Mouse (Mus musculus): ENCODE results near the gene Phactr1. TPM values are rescaled to one million over a fixed set of nuclear protein-coding genes. Genes with fewer than 3 reads are reported as not detected.

The Phactr1 gene
- polyA plus RNA-seq, 1 experiment from 2014 or later = 14.5 TPM

- Histone ChIP-seq H3K27ac (replicated peaks; ENCODE audit: low read depth, low read length) (no peak overlapping the region), H3K9ac (ENCODE audit: low read depth, low read length) (no peak overlapping the region), H3K4me1 (ENCODE audit: control insufficient read depth, insufficient read depth, low read length) (0 out of 2 replicates have a peak, but pooled peaks cover under 1% of the 10 kb centered on the region), H3K27me3 (replicated peaks; ENCODE audit: control insufficient read depth, insufficient read depth, low read length) (no peaks in the 10 kb centered on the region; the same call in 1 of the 2 replicates), H3K4me3 (ENCODE audit: low read depth, low read length) (no peak overlapping the region), H3K36me3 (ENCODE audit: control insufficient read depth, insufficient read depth, low read length) (no peaks in the 10 kb centered on the region), H3K9me3 (ENCODE audit: control insufficient read depth, low read length) (no peaks in the 10 kb centered on the region), H3K4me2 (ENCODE audit: low read depth, low read length) (no peak overlapping the region)
- WGBS = 83% methylated on average over 7 of the region's 7 CpGs
- ATAC-seq (ENCODE audit: low read depth) = no peak
- DNase-seq (ENCODE audit: low spot score) = no peak
Measured at GRCm38 (mm10) chr13:43177317-43177716, 496.9 kb downstream of the Phactr1 start.

- no peaks in the 10 kb centered on the region for H3K36me3 ChIP-seq (ENCODE audit: control insufficient read depth, insufficient read depth, low read length)
- H3K9me3 ChIP-seq (ENCODE audit: control insufficient read depth, low read length) = no peaks in the 10 kb centered on the region
- H3K4me1 ChIP-seq (ENCODE audit: control insufficient read depth, insufficient read depth, low read length) = peaks cover 3% of the 10 kb centered on the region; the same call in 1 of the 2 replicates
- no peaks in the 10 kb centered on the region; the same call in 1 of the 2 replicates for H3K27me3 ChIP-seq (replicated peaks; ENCODE audit: control insufficient read depth, insufficient read depth, low read length)
- WGBS = 62% methylated on average over 7 of the region's 7 CpGs
- H3K4me2 ChIP-seq (ENCODE audit: low read depth, low read length) = no peak overlapping the region
- ATAC-seq (ENCODE audit: low read depth) = no peak
- H3K4me3 ChIP-seq (ENCODE audit: low read depth, low read length) = no peak overlapping the region
- no peak for DNase-seq (ENCODE audit: low spot score)
- H3K9ac ChIP-seq (ENCODE audit: low read depth, low read length) = no peak overlapping the region
- H3K27ac ChIP-seq (replicated peaks; ENCODE audit: low read depth, low read length) = no peak overlapping the region
Measured at GRCm38 (mm10) chr13:43181104-43181503, 500.7 kb downstream of the Phactr1 start.

GRCm38 (mm10) chr13:43182465-43183201 lies 502.2 kb downstream of the Phactr1 start:
- peak; percentile 91 for DNase-seq (ENCODE audit: low spot score)
- ATAC-seq (ENCODE audit: low read depth) = peak; percentile 70; the same call in 1 of the 2 replicates
- Histone ChIP-seq H3K36me3 (ENCODE audit: control insufficient read depth, insufficient read depth, low read length) (no peaks in the 10 kb centered on the region), H3K9ac (ENCODE audit: low read depth, low read length) (peak overlapping the region; percentile 40; the same call in 1 of the 2 replicates), H3K27ac (replicated peaks; ENCODE audit: low read depth, low read length) (peak overlapping the region; percentile 40), H3K9me3 (ENCODE audit: control insufficient read depth, low read length) (no peaks in the 10 kb centered on the region), H3K4me1 (ENCODE audit: control insufficient read depth, insufficient read depth, low read length) (peaks cover 3% of the 10 kb centered on the region; the same call in 1 of the 2 replicates), H3K4me2 (ENCODE audit: low read depth, low read length) (peak overlapping the region; percentile 57), H3K27me3 (replicated peaks; ENCODE audit: control insufficient read depth, insufficient read depth, low read length) (no peaks in the 10 kb centered on the region; the same call in 1 of the 2 replicates), H3K4me3 (ENCODE audit: low read depth, low read length) (peak overlapping the region; percentile 39)
- 20% methylated on average over 14 of the region's 14 CpGs for WGBS

- WGBS = 33% methylated on average over 8 of the region's 8 CpGs
- peak; percentile 65 for ATAC-seq (ENCODE audit: low read depth)
- Histone ChIP-seq H3K27me3 (replicated peaks; ENCODE audit: control insufficient read depth, insufficient read depth, low read length) (no peaks in the 10 kb centered on the region; the same call in 1 of the 2 replicates), H3K4me2 (ENCODE audit: low read depth, low read length) (peak overlapping the region; percentile 57), H3K4me3 (ENCODE audit: low read depth, low read length) (peak overlapping the region; percentile 39), H3K36me3 (ENCODE audit: control insufficient read depth, insufficient read depth, low read length) (no peaks in the 10 kb centered on the region), H3K4me1 (ENCODE audit: control insufficient read depth, insufficient read depth, low read length) (peaks cover 3% of the 10 kb centered on the region; the same call in 1 of the 2 replicates), H3K9ac (ENCODE audit: low read depth, low read length) (peak overlapping the region; percentile 40; the same call in 1 of the 2 replicates), H3K9me3 (ENCODE audit: control insufficient read depth, low read length) (no peaks in the 10 kb centered on the region), H3K27ac (replicated peaks; ENCODE audit: low read depth, low read length) (peak overlapping the region; percentile 40)
- peak; percentile 60 for DNase-seq (ENCODE audit: low spot score)
Measured at GRCm38 (mm10) chr13:43183248-43184055, 503.0 kb downstream of the Phactr1 start.

- Histone ChIP-seq H3K4me2 (ENCODE audit: low read depth, low read length) (no peak overlapping the region), H3K4me3 (ENCODE audit: low read depth, low read length) (no peak overlapping the region), H3K9ac (ENCODE audit: low read depth, low read length) (no peak overlapping the region), H3K36me3 (ENCODE audit: control insufficient read depth, insufficient read depth, low read length) (no peaks in the 10 kb centered on the region), H3K27me3 (replicated peaks; ENCODE audit: control insufficient read depth, insufficient read depth, low read length) (no peaks in the 10 kb centered on the region), H3K27ac (replicated peaks; ENCODE audit: low read depth, low read length) (no peak overlapping the region), H3K4me1 (ENCODE audit: control insufficient read depth, insufficient read depth, low read length) (peaks cover 11% of the 10 kb centered on the region), H3K9me3 (ENCODE audit: control insufficient read depth, low read length) (no peaks in the 10 kb centered on the region)
- DNase-seq (ENCODE audit: low spot score) (no peak), ATAC-seq (ENCODE audit: low read depth) (no peak)
- WGBS = 89% methylated on average over 4 of the region's 4 CpGs
Measured at GRCm38 (mm10) chr13:43187736-43188135, 507.3 kb downstream of the Phactr1 start.
